Mouse (Mus musculus): ENCODE data around the gene H60b.
"Not testable (repeated sequence)": the region's sequence is repeated elsewhere in the genome, so short reads cannot be mapped to it uniquely, and the experiment has no call there.

- not testable (repeated sequence) for TF ChIP-seq EP300 (optimal IDR thresholded peaks at IDR 0.05); CTCF (IDR thresholded peaks at IDR 0.05; ENCODE audit: low read depth)
These were observed 15.2 kb downstream of the H60b start for GRCm38 (mm10) chr10:22173335-22174189.
